Mouse (Mus musculus) MEL (cell line): ENCODE measurements around the gene Col4a4. TPM values are rescaled to one million over a fixed set of nuclear protein-coding genes. Genes with fewer than 3 reads are reported as not detected.
A peak's percentile ranks its signal among the peaks of the same experiment; 100 is the strongest.

ENCODE experiments used
- DNase-seq: peaks from one replicate; pipeline ENCODE4 v3.0.0; 2011; ENCODE audit warnings: low read depth, low spot score
- H3K27ac ChIP-seq: 2 replicates; pipeline ENCODE4 v1.5.1; 2012; ENCODE audit warnings: low read depth, mild to moderate bottlenecking, control low read depth, low read length, moderate library complexity; ENCODE audit not compliant: control insufficient read depth
- H3K27me3 ChIP-seq, 2 experiments: fragments of 150-350 bp in 1 of 2; sonication (generic) in 1 of 2; 2 replicates each; pipeline ENCODE4 v1.6.1; 2012; ENCODE audit warnings: low read length in 2 of 2, mild to moderate bottlenecking in 2 of 2, improper control_type of control experiment in 1 of 2, moderate library complexity in 1 of 2; ENCODE audit not compliant: insufficient read depth in 2 of 2, control insufficient read depth in 1 of 2
- H3K36me3 ChIP-seq, 2 experiments: 2 replicates each; pipeline ENCODE4 v1.6.1; 2012 to 2014; ENCODE audit warnings: low read length in 2 of 2, improper control_type of control experiment in 1 of 2, inconsistent platforms in 1 of 2, mild to moderate bottlenecking in 1 of 2; ENCODE audit not compliant: insufficient read depth in 2 of 2, control insufficient read depth in 1 of 2
- H3K4me1 ChIP-seq, 2 experiments: fragments of 150-350 bp in 1 of 2; sonication (generic) in 1 of 2; 2 replicates each; pipeline ENCODE4 v1.6.1; 2012; ENCODE audit warnings: low read length in 2 of 2, improper control_type of control experiment in 1 of 2, mild to moderate bottlenecking in 1 of 2; ENCODE audit not compliant: insufficient read depth in 2 of 2, control insufficient read depth in 1 of 2
- H3K4me3 ChIP-seq, 2 experiments: fragments of 150-350 bp in 1 of 2; sonication (generic) in 1 of 2; 2 replicates each; pipeline ENCODE4 v1.5.1; 2012; ENCODE audit warnings: low read depth in 2 of 2, low read length in 2 of 2, mild to moderate bottlenecking in 2 of 2, moderate library complexity in 2 of 2, control low read depth in 1 of 2, improper control_type of control experiment in 1 of 2; ENCODE audit not compliant: control insufficient read depth in 1 of 2, insufficient read depth in 1 of 2
- H3K79me2 ChIP-seq: 2 replicates; pipeline ENCODE4 v1.6.1; 2012; ENCODE audit warnings: mild to moderate bottlenecking, low read length, moderate library complexity; ENCODE audit not compliant: control insufficient read depth, poor library complexity, insufficient read depth
- H3K9ac ChIP-seq: 2 replicates; pipeline ENCODE4 v1.6.1; 2012; ENCODE audit warnings: low read depth, mild to moderate bottlenecking, control low read depth, low read length, moderate library complexity; ENCODE audit not compliant: control insufficient read depth, poor library complexity, severe bottlenecking
- H3K9me3 ChIP-seq: fragments of 150-350 bp; sonication (generic); replicated peaks from 2 replicates; pipeline ENCODE4 v1.6.1; 2012; ENCODE audit warnings: mild to moderate bottlenecking, low read length, improper control_type of control experiment, moderate library complexity; ENCODE audit not compliant: insufficient read depth
- BHLHE40 ChIP-seq: IDR thresholded peaks from 2 replicates; pipeline ENCODE4 v1.6.1; 2012; ENCODE audit warnings: low read depth, mild to moderate bottlenecking, inconsistent platforms, low read length, improper control_type of control experiment, borderline replicate concordance
- CHD1 ChIP-seq: IDR thresholded peaks from 2 replicates; pipeline ENCODE4 v1.6.1; 2012; ENCODE audit warnings: low read depth, mild to moderate bottlenecking, inconsistent platforms, low read length, improper control_type of control experiment
- CHD2 ChIP-seq: IDR thresholded peaks from 2 replicates; pipeline ENCODE4 v1.6.1; 2011; ENCODE audit warnings: low read length, improper control_type of control experiment
- E2F4 ChIP-seq: IDR thresholded peaks from 2 replicates; pipeline ENCODE4 v1.6.1; 2011; ENCODE audit warnings: low read depth, low read length, improper control_type of control experiment, borderline replicate concordance
- EP300 ChIP-seq, 2 experiments: IDR thresholded peaks; 2 replicates each; pipeline ENCODE4 v1.6.1; 2011; ENCODE audit warnings: improper control_type of control experiment in 2 of 2, low read length in 2 of 2, low read depth in 1 of 2, mild to moderate bottlenecking in 1 of 2
- ETS1 ChIP-seq: IDR thresholded peaks from 2 replicates; pipeline ENCODE4 v1.6.1; 2012; ENCODE audit warnings: low read depth, mild to moderate bottlenecking, inconsistent platforms, low read length, improper control_type of control experiment, moderate library complexity
- GABPA ChIP-seq: IDR thresholded peaks from 2 replicates; pipeline ENCODE4 v1.6.1; 2012; ENCODE audit warnings: low read depth, mild to moderate bottlenecking, inconsistent platforms, low read length, improper control_type of control experiment, moderate library complexity
- GATA1 ChIP-seq: IDR thresholded peaks from 2 replicates; pipeline ENCODE4 v1.6.1; 2011; ENCODE audit warnings: low read depth, low read length, improper control_type of control experiment
- HCFC1 ChIP-seq: IDR thresholded peaks from 2 replicates; pipeline ENCODE4 v1.6.1; 2012; ENCODE audit warnings: low read depth, mild to moderate bottlenecking, inconsistent platforms, low read length, improper control_type of control experiment, moderate library complexity
- MAFK ChIP-seq: IDR thresholded peaks from 2 replicates; pipeline ENCODE4 v1.6.1; 2011; ENCODE audit warnings: low read depth, mild to moderate bottlenecking, low read length, improper control_type of control experiment, borderline replicate concordance
- MAX ChIP-seq: IDR thresholded peaks from 2 replicates; pipeline ENCODE4 v1.6.1; 2011; ENCODE audit warnings: low read length, improper control_type of control experiment
- MAZ ChIP-seq: IDR thresholded peaks from 2 replicates; pipeline ENCODE4 v1.6.1; 2012; ENCODE audit warnings: low read depth, mild to moderate bottlenecking, inconsistent platforms, low read length, improper control_type of control experiment
- MXI1 ChIP-seq: IDR thresholded peaks from 2 replicates; pipeline ENCODE4 v1.6.1; 2011; ENCODE audit warnings: mild to moderate bottlenecking, low read depth, low read length, improper control_type of control experiment
- MYB ChIP-seq: IDR thresholded peaks from 2 replicates; pipeline ENCODE4 v1.6.1; 2011; ENCODE audit warnings: mild to moderate bottlenecking, low read depth, low read length, improper control_type of control experiment
- MYC ChIP-seq: IDR thresholded peaks from 2 replicates; pipeline ENCODE4 v1.6.1; 2011; ENCODE audit warnings: low read depth, mild to moderate bottlenecking, low read length, improper control_type of control experiment, moderate library complexity
- NELFE ChIP-seq: IDR thresholded peaks from 2 replicates; pipeline ENCODE4 v1.6.1; 2011; ENCODE audit warnings: low read depth, low read length, improper control_type of control experiment
- NRF1 ChIP-seq: IDR thresholded peaks from 2 replicates; pipeline ENCODE4 v1.6.1; 2014; ENCODE audit warnings: low read depth, mild to moderate bottlenecking, inconsistent platforms, low read length, improper control_type of control experiment, moderate library complexity; ENCODE audit not compliant: poor library complexity, insufficient read depth, severe bottlenecking
- POLR2A ChIP-seq, 2 experiments: IDR thresholded peaks; 2 replicates each; pipeline ENCODE4 v1.6.1; 2011 to 2012; ENCODE audit warnings: low read length in 2 of 2, mild to moderate bottlenecking in 2 of 2, control low read depth in 1 of 2, improper control_type of control experiment in 1 of 2, low read depth in 1 of 2, moderate library complexity in 1 of 2; ENCODE audit not compliant: control insufficient read depth in 1 of 2, insufficient read depth in 1 of 2, poor library complexity in 1 of 2
- POLR2AphosphoS5 ChIP-seq: IDR thresholded peaks from 2 replicates; pipeline ENCODE4 v1.6.1; 2012; ENCODE audit warnings: low read depth, borderline replicate concordance, mild to moderate bottlenecking, inconsistent platforms, low read length, moderate library complexity, mixed read lengths
- RAD21 ChIP-seq: IDR thresholded peaks from 2 replicates; pipeline ENCODE4 v1.6.1; 2011; ENCODE audit warnings: mild to moderate bottlenecking, low read depth, low read length, improper control_type of control experiment
- RCOR1 ChIP-seq: IDR thresholded peaks from 2 replicates; pipeline ENCODE4 v1.6.1; 2012; ENCODE audit warnings: low read depth, mild to moderate bottlenecking, inconsistent platforms, low read length, improper control_type of control experiment
- SMC3 ChIP-seq: IDR thresholded peaks from 2 replicates; pipeline ENCODE4 v1.6.1; 2011; ENCODE audit warnings: low read depth, low read length, improper control_type of control experiment
- TAL1 ChIP-seq: IDR thresholded peaks from 2 replicates; pipeline ENCODE4 v1.6.1; 2012; ENCODE audit warnings: mild to moderate bottlenecking, inconsistent platforms, low read length, moderate library complexity, mixed read lengths
- TCF12 ChIP-seq: IDR thresholded peaks from 2 replicates; pipeline ENCODE4 v1.6.1; 2014; ENCODE audit warnings: low read depth, mild to moderate bottlenecking, inconsistent platforms, low read length, improper control_type of control experiment, moderate library complexity
- UBTF ChIP-seq: IDR thresholded peaks from 2 replicates; pipeline ENCODE4 v1.6.1; 2012; ENCODE audit warnings: low read depth, mild to moderate bottlenecking, inconsistent platforms, low read length, improper control_type of control experiment, moderate library complexity, borderline replicate concordance; ENCODE audit not compliant: insufficient read depth
- USF1 ChIP-seq: IDR thresholded peaks from 2 replicates; pipeline ENCODE4 v1.6.1; 2014; ENCODE audit warnings: low read depth, mild to moderate bottlenecking, inconsistent platforms, low read length, improper control_type of control experiment, moderate library complexity
- ZC3H11A ChIP-seq: IDR thresholded peaks from 2 replicates; pipeline ENCODE4 v1.6.1; 2012; ENCODE audit warnings: low read depth, mild to moderate bottlenecking, inconsistent platforms, low read length, improper control_type of control experiment
- ZKSCAN1 ChIP-seq: IDR thresholded peaks from 2 replicates; pipeline ENCODE4 v1.6.1; 2012; ENCODE audit warnings: low read depth, mild to moderate bottlenecking, inconsistent platforms, low read length, improper control_type of control experiment, moderate library complexity
- ZMIZ1 ChIP-seq: IDR thresholded peaks from 2 replicates; pipeline ENCODE4 v1.6.1; 2012; ENCODE audit warnings: low read depth, mild to moderate bottlenecking, inconsistent platforms, low read length, improper control_type of control experiment, moderate library complexity
- polyA plus RNA-seq, 2 experiments: library from polyadenylated mRNA; stranded (reverse) in 1 of 2; unstranded in 1 of 2; fragments of >175 nt in 1 of 2; fragments of >200 nt in 1 of 2; gene quantifications; 2 replicates each; pipeline versions ENCODE4 v1.2.1 to v1.2.4; 2012; ENCODE audit warnings: low replicate concordance in 2 of 2, low read depth in 1 of 2; ENCODE audit not compliant: insufficient read length in 2 of 2, insufficient read depth in 1 of 2, missing spikeins in 1 of 2
- total RNA-seq: library from RNA; depleted of rRNA; stranded (reverse); fragments of 300-350 nt; gene quantifications from 2 replicates; pipeline ENCODE4 v1.2.3, GENCODE M21; 2012

Gene Col4a4
- total and polyA plus RNA-seq, 3 experiments, result 0.03 TPM; not detected in 2

GRCm38 (mm10) chr1:82624934-82625333, 38.3 kb upstream of the Col4a4 start:
- peak; percentile 80 for DNase-seq
- Histone ChIP-seq H3K27me3 (no peaks in the 10 kb centered on the region; a peak in 3 of 4 replicates), H3K79me2 (no peaks in the 10 kb centered on the region), H3K9ac (no peak overlapping the region), H3K4me1 (peaks cover 18 to 37% of the 10 kb centered on the region in 2 experiments), H3K9me3 (no peaks in the 10 kb centered on the region), H3K4me3 (peak overlapping the region; percentile 0 to 8; a peak in 2 of 4 replicates), H3K36me3 (peaks cover 0 to 32% of the 10 kb centered on the region in 2 experiments; a peak in 2 of 4 replicates), H3K27ac (peak overlapping the region; percentile 73)
- peak; percentile 76 for TF ChIP-seq TAL1
- TF ChIP-seq ZC3H11A, result no peak
- no peak for TF ChIP-seq NELFE
- TF ChIP-seq POLR2A (IDR thresholded peaks at IDR 0.05; ENCODE audit: control insufficient read depth in 1 of 2, insufficient read depth in 1 of 2, low read depth in 1 of 2, low read length in 2 of 2, poor library complexity in 1 of 2), result no peak
- TF ChIP-seq GATA1, result peak; percentile 65
- no peak for TF ChIP-seq CHD1
- TF ChIP-seq RAD21, result no peak
- no peak for TF ChIP-seq ZKSCAN1
- no peak for TF ChIP-seq HCFC1
- no peak for TF ChIP-seq POLR2AphosphoS5
- TF ChIP-seq MAFK, result peak; percentile 44; the same call in 1 of the 2 replicates
- TF ChIP-seq CHD2, result no peak; the same call in 1 of the 2 replicates
- no peak for TF ChIP-seq USF1
- TF ChIP-seq RCOR1, result peak; percentile 69
- peak; percentile 72; the same call in 1 of the 2 replicates for TF ChIP-seq MAZ
- no peak for TF ChIP-seq E2F4
- TF ChIP-seq MAX, result peak; percentile 58; the same call in 1 of the 2 replicates
- no peak for TF ChIP-seq NRF1
- peak; percentile 76; the same call in 1 of the 2 replicates for TF ChIP-seq MXI1
- TF ChIP-seq GABPA, result no peak
- no peak for TF ChIP-seq UBTF
- peak; percentile 82 for TF ChIP-seq ETS1
- no peak for TF ChIP-seq ZMIZ1
- peak; percentile 67 to 83; a peak in 3 of 4 replicates for TF ChIP-seq EP300 (IDR thresholded peaks at IDR 0.05; ENCODE audit: low read depth in 1 of 2, low read length in 2 of 2)
- TF ChIP-seq BHLHE40, result peak; percentile 45; the same call in 1 of the 2 replicates
- 0 out of 2 replicates have a peak, but pooled peaks have one; percentile 5 for TF ChIP-seq MYB
- TF ChIP-seq MYC, result 0 out of 2 replicates have a peak, but pooled peaks have one; percentile 32
- no peak for TF ChIP-seq SMC3
- peak; percentile 87 for TF ChIP-seq TCF12
